8 mouse cellular contexts compared by ENCODE assay signal in genomic region chr1:135865518-135866194, GRCm38 (mm10). TPM values are rescaled to one million over a fixed set of nuclear protein-coding genes. Genes with fewer than 3 reads are reported as not detected.
DNase-seq lines count a peak whose midpoint lies in the region; ATAC-seq and TF ChIP-seq lines count a peak whose summit lies in the region.

No protein-coding gene starts in this region.

- H3K27ac ChIP-seq in embryonic facial prominence, embryonic 10.5 days (replicated peaks): no peak overlapping the region
- H3K27ac ChIP-seq in kidney, postnatal 0 days: no peak overlapping the region
- no peak overlapping the region for H3K27ac ChIP-seq in liver, adult 2 months (replicated peaks; ENCODE audit: insufficient read depth, low read depth, low read length)
- no peak overlapping the region for H3K27ac ChIP-seq in neural tube, embryonic 11.5 days (ENCODE audit: low read depth, low read length)
- H3K27ac ChIP-seq in stomach, embryonic 15.5 days: no peak overlapping the region

- peak; percentile 94 for TF ChIP-seq CTCF in kidney, postnatal 0 days (IDR thresholded peaks at IDR 0.05; ENCODE audit: low read depth)
- peak; percentile 99 for TF ChIP-seq CTCF in liver, adult 2 months (IDR thresholded peaks at IDR 0.05; ENCODE audit: low read depth, low read length)

- H3K9me3 ChIP-seq in embryonic facial prominence, embryonic 10.5 days: no peaks in the 10 kb centered on the region
- no peaks in the 10 kb centered on the region for H3K9me3 ChIP-seq in kidney, postnatal 0 days (replicated peaks; ENCODE audit: low read length)
- H3K9me3 ChIP-seq in neural tube, embryonic 11.5 days (ENCODE audit: control insufficient read depth, low read length): no peaks in the 10 kb centered on the region
- no peaks in the 10 kb centered on the region for H3K9me3 ChIP-seq in stomach, embryonic 15.5 days

- H3K4me3 ChIP-seq in embryonic facial prominence, embryonic 10.5 days: no peak overlapping the region
- no peak overlapping the region for H3K4me3 ChIP-seq in kidney, postnatal 0 days (replicated peaks; ENCODE audit: low read depth, low read length)
- no peak overlapping the region; the same call in 1 of the 2 replicates for H3K4me3 ChIP-seq in liver, adult 2 months (ENCODE audit: insufficient read depth, low read depth, low read length)
- H3K4me3 ChIP-seq in neural tube, embryonic 11.5 days (ENCODE audit: low read depth, low read length): no peak overlapping the region
- no peak overlapping the region for H3K4me3 ChIP-seq in stomach, embryonic 15.5 days (replicated peaks)

- no peaks in the 10 kb centered on the region for H3K4me1 ChIP-seq in embryonic facial prominence, embryonic 10.5 days
- no peaks in the 10 kb centered on the region for H3K4me1 ChIP-seq in kidney, postnatal 0 days (replicated peaks; ENCODE audit: insufficient read depth, low read length)
- H3K4me1 ChIP-seq in liver, adult 2 months (ENCODE audit: control insufficient read depth, insufficient read depth, low read length): no peaks in the 10 kb centered on the region
- H3K4me1 ChIP-seq in neural tube, embryonic 11.5 days (ENCODE audit: control insufficient read depth, insufficient read depth, low read length): no peaks in the 10 kb centered on the region
- no peaks in the 10 kb centered on the region for H3K4me1 ChIP-seq in stomach, embryonic 15.5 days

- DNase-seq in 416B (ENCODE audit: low read depth): peak; percentile 60
- DNase-seq in adrenal gland, postnatal 14 days: peak; percentile 91
- peak; percentile 89 for DNase-seq in embryonic facial prominence, embryonic 10.5 days (ENCODE audit: low spot score)
- peak; percentile 72 to 91 for DNase-seq in heart, adult 18-20 months
- peak; percentile 85 for DNase-seq in kidney, postnatal 0 days (ENCODE audit: low spot score)
- DNase-seq in liver, adult 2 months (ENCODE audit: extremely low read depth, low read depth, low spot score): peak; percentile 39
- DNase-seq in neural tube, embryonic 11.5 days (ENCODE audit: low spot score): peak; percentile 82

- WGBS in embryonic facial prominence, embryonic 10.5 days: 49% methylated on average over 19 of the region's 19 CpGs
- 48% methylated on average over 19 of the region's 19 CpGs for WGBS in kidney, postnatal 0 days
- 47% methylated on average over 19 of the region's 19 CpGs for WGBS in liver, adult 2 months
- 52% methylated on average over 19 of the region's 19 CpGs for WGBS in neural tube, embryonic 11.5 days
- WGBS in stomach, embryonic 15.5 days: 48% methylated on average over 19 of the region's 19 CpGs

- peaks cover 10% of the 10 kb centered on the region for H3K27me3 ChIP-seq in embryonic facial prominence, embryonic 10.5 days (replicated peaks; ENCODE audit: low read depth, poor library complexity, severe bottlenecking)
- H3K27me3 ChIP-seq in kidney, postnatal 0 days (ENCODE audit: insufficient read depth, low read length): no peaks in the 10 kb centered on the region
- no peaks in the 10 kb centered on the region for H3K27me3 ChIP-seq in liver, adult 2 months (ENCODE audit: control insufficient read depth, insufficient read depth, low read length)
- H3K27me3 ChIP-seq in neural tube, embryonic 11.5 days (ENCODE audit: control insufficient read depth, insufficient read depth, low read length): no peaks in the 10 kb centered on the region
- H3K27me3 ChIP-seq in stomach, embryonic 15.5 days (replicated peaks): no peaks in the 10 kb centered on the region

- ATAC-seq in kidney, postnatal 0 days (replicated peaks; ENCODE audit: low FRiP score, low read depth): peak; percentile 48; the same call in 1 of the 2 replicates
- ATAC-seq in neural tube, embryonic 11.5 days (ENCODE audit: insufficient read depth, low FRiP score, low TSS enrichment): peak; percentile 71; the same call in 1 of the 2 replicates
- ATAC-seq in stomach, embryonic 15.5 days (ENCODE audit: insufficient read depth, low FRiP score, low read depth): peak; percentile 55; the same call in 1 of the 2 replicates

- H3K9ac ChIP-seq in kidney, postnatal 0 days (ENCODE audit: low read depth, low read length): no peak overlapping the region
- H3K9ac ChIP-seq in liver, adult 2 months (ENCODE audit: low read depth, low read length): no peak overlapping the region
- H3K9ac ChIP-seq in neural tube, embryonic 11.5 days (ENCODE audit: low read length): no peak overlapping the region
- H3K9ac ChIP-seq in stomach, embryonic 15.5 days: no peak overlapping the region

- no peak overlapping the region for H3K4me2 ChIP-seq in kidney, postnatal 0 days (ENCODE audit: low read length)
- no peak overlapping the region for H3K4me2 ChIP-seq in neural tube, embryonic 11.5 days (ENCODE audit: low read depth)
- H3K4me2 ChIP-seq in stomach, embryonic 15.5 days: no peak overlapping the region

- TF ChIP-seq POLR2A in liver, adult 2 months (IDR thresholded peaks at IDR 0.05; ENCODE audit: extremely low read depth, insufficient read depth, low read length): no peak

- no peaks in the 10 kb centered on the region for H3K79me2 ChIP-seq in liver, adult 2 months (ENCODE audit: control insufficient read depth, insufficient read depth, low read length)

- H3K36me3 ChIP-seq in embryonic facial prominence, embryonic 10.5 days (replicated peaks): no peaks in the 10 kb centered on the region
- H3K36me3 ChIP-seq in kidney, postnatal 0 days (ENCODE audit: insufficient read depth, low read length): no peaks in the 10 kb centered on the region
- no peaks in the 10 kb centered on the region for H3K36me3 ChIP-seq in liver, adult 2 months (ENCODE audit: control insufficient read depth, insufficient read depth, low read length)
- H3K36me3 ChIP-seq in neural tube, embryonic 11.5 days (ENCODE audit: control insufficient read depth, insufficient read depth, low read length): no peaks in the 10 kb centered on the region
- H3K36me3 ChIP-seq in stomach, embryonic 15.5 days: no peaks in the 10 kb centered on the region

RNA-seq across cellular contexts. Expression of gene Tnnt2, which starts 29.5 kb away (rescaled TPM):
- 1.3 and 2.6 TPM in 2 replicates for total RNA-seq in adrenal gland, postnatal 14 days (2021)
- polyA plus RNA-seq in embryonic facial prominence, embryonic 10.5 days (2016; fragmentation: Nextera tagmentation; extraction: Ambion mirVana): 1.1 and 4.4 TPM in 2 replicates
- over 10,000 TPM in 1 of 2 experiments, 1,000 to 10,000 TPM in 1; 9,387 to 10,464 TPM for total RNA-seq in heart, adult 18-20 months (2021)
- polyA plus RNA-seq in kidney, postnatal 0 days (2015; fragmentation: Nextera tagmentation; extraction: Ambion mirVana): 2.0 and 5.7 TPM in 2 replicates
- total RNA-seq in liver, adult 2 months (2014; rRNA removed): 0.46 and 0.54 TPM in 2 replicates
- polyA plus RNA-seq in liver, adult 2 months (2012; rRNA removed): 0.06 and 0.09 TPM in 2 replicates
- polyA plus RNA-seq in neural tube, embryonic 11.5 days (2014; fragmentation: Nextera tagmentation; extraction: Ambion mirVana): 20.3 and 22.5 TPM in 2 replicates
- 18.7 and 25.8 TPM in 2 replicates for polyA plus RNA-seq in stomach, embryonic 15.5 days (2015; fragmentation: Nextera tagmentation; extraction: Ambion mirVana)

RNA-seq across cellular contexts. Expression of gene Lad1, which starts 47.3 kb away (rescaled TPM):
- total RNA-seq in adrenal gland, postnatal 14 days (2021): 0.45 TPM in 1 of 2 replicates, not detected in the other
- 7.5 TPM in 2 replicates for polyA plus RNA-seq in embryonic facial prominence, embryonic 10.5 days (2016; fragmentation: Nextera tagmentation; extraction: Ambion mirVana)
- total RNA-seq in heart, adult 18-20 months (2021): 1 to 10 TPM; 5.9 to 8.3 TPM
- polyA plus RNA-seq in kidney, postnatal 0 days (2015; fragmentation: Nextera tagmentation; extraction: Ambion mirVana): 28.4 and 33.2 TPM in 2 replicates
- 0.54 and 0.55 TPM in 2 replicates for total RNA-seq in liver, adult 2 months (2014; rRNA removed)
- polyA plus RNA-seq in liver, adult 2 months (2012; rRNA removed): 3.4 and 6.4 TPM in 2 replicates
- 0.61 and 1.3 TPM in 2 replicates for polyA plus RNA-seq in neural tube, embryonic 11.5 days (2014; fragmentation: Nextera tagmentation; extraction: Ambion mirVana)
- polyA plus RNA-seq in stomach, embryonic 15.5 days (2015; fragmentation: Nextera tagmentation; extraction: Ambion mirVana): 95.0 and 97.1 TPM in 2 replicates

RNA-seq across cellular contexts. Expression of gene Pkp1, which starts 53.4 kb away (rescaled TPM):
- total RNA-seq in adrenal gland, postnatal 14 days (2021): not detected in 2 replicates
- polyA plus RNA-seq in embryonic facial prominence, embryonic 10.5 days (2016; fragmentation: Nextera tagmentation; extraction: Ambion mirVana): 0.25 TPM in 1 of 2 replicates, not detected in the other
- total RNA-seq in heart, adult 18-20 months (2021): not detected
- 0.22 and 0.24 TPM in 2 replicates for polyA plus RNA-seq in kidney, postnatal 0 days (2015; fragmentation: Nextera tagmentation; extraction: Ambion mirVana)
- 0.09 TPM in 1 of 2 replicates, not detected in the other for total RNA-seq in liver, adult 2 months (2014; rRNA removed)
- 0.13 TPM in 1 of 2 replicates, not detected in the other for polyA plus RNA-seq in liver, adult 2 months (2012; rRNA removed)
- 0.12 and 0.24 TPM in 2 replicates for polyA plus RNA-seq in neural tube, embryonic 11.5 days (2014; fragmentation: Nextera tagmentation; extraction: Ambion mirVana)
- 14.1 and 21.5 TPM in 2 replicates for polyA plus RNA-seq in stomach, embryonic 15.5 days (2015; fragmentation: Nextera tagmentation; extraction: Ambion mirVana)

Comparison
In these comparisons a context has a peak if more than half of its experiments do, and no peak if none do; other contexts are left out.
1. DNase-seq: peak in every context shown above with its lines; median percentile 91 in adrenal gland, postnatal 14 days; 89 in embryonic facial prominence, embryonic 10.5 days; 85 in kidney, postnatal 0 days; 82 in neural tube, embryonic 11.5 days; 82 in heart, adult 18-20 months; 60 in 416B; 39 in liver, adult 2 months.
2. RNA of gene Pkp1, which starts 53.4 kb away (polyA plus RNA-seq): 14.1 to 21.5 TPM in stomach, embryonic 15.5 days; 0.25 TPM in embryonic facial prominence, embryonic 10.5 days, 0.22 to 0.24 TPM in kidney, postnatal 0 days, 0.13 TPM in liver, adult 2 months and 0.12 to 0.24 TPM in neural tube, embryonic 11.5 days; every median in the first group is over 10 times any median in the second.
3. Peak in every context shown above with its lines, with median percentiles within 50 percentile points of each other: ATAC-seq.